Mouse (Mus musculus): ENCODE results near the gene Siah3. TPM values are rescaled to one million over a fixed set of nuclear protein-coding genes. Genes with fewer than 3 reads are reported as not detected.

The Siah3 gene
- total RNA-seq, 1 experiment from 2014 or later: not detected

DNA sequence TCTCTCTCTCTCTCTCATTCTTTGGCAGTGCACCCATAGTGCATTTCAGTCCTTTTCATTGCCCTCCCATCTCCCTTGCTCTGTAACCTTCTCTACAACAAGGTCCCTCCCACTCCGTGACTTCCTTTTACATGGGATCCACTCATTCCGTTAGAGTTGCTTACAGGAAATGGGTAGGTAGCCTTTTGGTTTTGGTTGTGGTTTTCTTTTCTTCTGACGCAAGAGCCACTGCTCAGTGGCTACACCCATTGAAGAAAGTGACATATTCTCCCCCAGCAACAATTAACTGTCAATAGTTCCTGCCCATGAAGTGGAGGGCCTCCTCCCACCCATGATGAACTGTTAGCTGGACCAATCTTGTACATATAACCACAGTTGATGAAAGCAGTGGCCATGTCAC lies 60.4 kb downstream of the Siah3 start:
- peak; percentile 91 for ATAC-seq (ENCODE audit: extremely low read depth, insufficient number of reproducible peaks, low FRiP score, poor library complexity, severe bottlenecking)

DNA sequence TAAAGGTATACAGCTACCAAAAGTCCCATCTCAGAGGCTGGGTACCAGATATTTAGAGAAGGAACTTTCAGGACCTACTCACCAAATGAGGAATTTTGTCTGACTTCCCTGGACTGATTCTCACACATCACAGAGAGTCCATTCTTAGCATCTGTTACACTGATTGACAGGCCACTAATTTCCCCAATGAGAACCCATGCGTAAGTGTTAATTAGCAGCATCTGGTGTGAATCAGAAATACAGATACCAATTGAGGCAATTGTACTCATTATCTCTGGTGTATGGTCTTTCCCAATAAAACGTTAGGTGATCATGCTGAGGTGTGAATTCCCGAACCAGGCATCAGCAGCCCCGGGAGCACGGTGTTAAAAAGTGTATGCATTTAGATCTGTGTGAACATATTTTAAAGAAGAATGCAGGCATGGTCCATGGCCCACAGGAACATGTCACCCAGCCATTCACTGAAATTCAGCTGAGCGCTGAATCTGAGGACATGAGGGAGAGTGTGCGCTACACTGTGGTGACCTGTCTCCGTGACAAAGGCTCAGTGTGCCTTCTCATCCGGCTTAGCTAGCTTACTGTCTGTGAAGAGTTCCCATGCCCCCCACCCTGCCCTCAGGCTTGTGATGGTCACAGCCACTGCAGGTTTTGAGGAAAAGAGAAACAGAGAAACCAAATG lies 61.3 kb downstream of the Siah3 start:
- no peak for ATAC-seq (ENCODE audit: extremely low read depth, insufficient number of reproducible peaks, low FRiP score, poor library complexity, severe bottlenecking)

DNA sequence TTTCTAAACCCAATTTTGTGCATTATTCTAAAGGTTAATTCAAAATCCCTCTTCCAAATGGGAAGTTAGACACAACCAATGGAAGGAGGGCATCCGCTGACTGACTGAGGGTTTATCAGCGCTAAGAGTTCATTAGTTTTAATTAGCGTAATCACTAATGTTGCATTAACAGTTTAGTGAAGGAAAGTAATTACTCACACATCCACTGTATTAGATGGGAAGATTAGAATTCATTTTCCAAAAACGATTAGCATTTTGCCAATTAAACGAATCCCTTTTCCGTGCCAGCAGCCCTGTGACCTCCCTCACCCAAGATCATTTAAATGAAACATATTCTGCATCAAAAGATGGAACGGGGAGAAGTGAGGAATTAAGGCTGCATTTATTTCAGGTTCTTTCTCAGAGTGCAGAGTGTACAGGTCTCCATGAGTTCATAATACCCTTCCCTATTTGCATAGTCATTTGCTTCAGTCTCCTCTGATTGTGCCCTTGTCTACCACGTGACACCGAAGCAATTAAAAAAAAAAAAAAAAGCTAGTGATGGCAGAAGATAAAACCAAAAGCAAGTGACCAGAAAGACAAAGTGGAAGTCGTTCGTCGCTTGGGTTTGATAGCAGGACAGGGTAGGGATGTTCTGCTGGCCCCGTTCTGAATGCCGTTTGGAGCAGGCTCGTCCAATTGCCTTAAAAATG lies 62.6 kb downstream of the Siah3 start:
- no peak for ATAC-seq (ENCODE audit: extremely low read depth, insufficient number of reproducible peaks, low FRiP score, poor library complexity, severe bottlenecking)

DNA sequence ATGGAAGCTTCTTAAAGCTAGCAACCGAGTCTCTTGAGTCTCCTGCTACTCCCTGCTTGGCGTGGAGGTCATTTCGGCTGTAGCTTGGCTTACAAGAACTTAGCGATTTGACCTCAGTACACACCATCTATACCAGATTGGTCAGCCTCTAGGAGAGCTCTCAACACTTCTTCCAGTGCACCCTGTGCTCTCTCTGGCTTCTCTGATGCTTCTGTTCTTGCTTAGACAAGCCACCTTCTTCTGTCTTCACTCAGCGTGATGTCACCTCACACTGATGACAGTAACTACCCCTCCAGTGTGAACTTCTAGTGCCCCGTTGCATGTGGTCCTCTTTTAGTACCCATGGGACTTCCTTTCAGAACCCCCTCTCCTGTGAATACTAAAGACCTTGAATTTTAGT lies 63.1 kb downstream of the Siah3 start:
- ATAC-seq (ENCODE audit: extremely low read depth, insufficient number of reproducible peaks, low FRiP score, poor library complexity, severe bottlenecking): no peak

DNA sequence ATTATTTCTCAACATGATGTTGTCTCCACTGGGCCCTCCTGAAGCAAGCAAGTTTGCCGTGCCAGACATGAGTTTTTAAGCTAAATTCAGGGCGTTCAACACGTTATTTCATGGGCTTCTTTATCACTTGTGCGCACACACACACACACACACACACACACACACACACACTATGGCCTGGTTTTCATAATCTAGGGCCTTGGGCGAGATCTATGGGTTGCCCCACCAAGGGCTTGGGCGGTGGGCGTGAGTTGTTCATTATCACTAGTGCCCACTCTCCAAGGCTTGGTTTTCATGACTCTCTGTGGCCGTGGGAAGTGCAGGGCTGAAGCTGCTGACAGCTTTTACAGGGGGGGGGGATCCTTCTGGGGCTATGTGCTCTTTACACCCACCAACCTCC lies 63.9 kb downstream of the Siah3 start:
- no peak for ATAC-seq (ENCODE audit: extremely low read depth, insufficient number of reproducible peaks, low FRiP score, poor library complexity, severe bottlenecking)

DNA sequence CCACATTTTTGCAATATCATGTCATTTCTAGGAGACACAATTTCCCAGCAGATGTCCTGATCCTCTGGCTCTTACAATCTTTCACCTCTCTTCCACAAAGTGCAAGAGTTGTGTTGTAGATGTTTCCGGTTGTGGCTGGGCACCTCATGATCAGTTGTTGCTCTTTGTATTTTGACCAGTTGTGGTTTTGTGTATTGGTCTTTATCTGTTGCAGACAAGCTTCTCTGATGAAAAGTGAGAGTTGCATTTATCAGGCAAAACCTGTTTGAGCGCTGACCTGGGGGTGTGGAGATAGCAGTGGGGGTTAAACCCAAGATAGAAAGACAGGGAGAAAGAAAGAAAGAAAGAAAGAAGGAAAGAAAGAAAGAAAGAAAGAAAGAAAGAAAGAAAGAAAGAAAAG lies 68.9 kb downstream of the Siah3 start:
- ATAC-seq (ENCODE audit: extremely low read depth, insufficient number of reproducible peaks, low FRiP score, poor library complexity, severe bottlenecking): no peak

DNA sequence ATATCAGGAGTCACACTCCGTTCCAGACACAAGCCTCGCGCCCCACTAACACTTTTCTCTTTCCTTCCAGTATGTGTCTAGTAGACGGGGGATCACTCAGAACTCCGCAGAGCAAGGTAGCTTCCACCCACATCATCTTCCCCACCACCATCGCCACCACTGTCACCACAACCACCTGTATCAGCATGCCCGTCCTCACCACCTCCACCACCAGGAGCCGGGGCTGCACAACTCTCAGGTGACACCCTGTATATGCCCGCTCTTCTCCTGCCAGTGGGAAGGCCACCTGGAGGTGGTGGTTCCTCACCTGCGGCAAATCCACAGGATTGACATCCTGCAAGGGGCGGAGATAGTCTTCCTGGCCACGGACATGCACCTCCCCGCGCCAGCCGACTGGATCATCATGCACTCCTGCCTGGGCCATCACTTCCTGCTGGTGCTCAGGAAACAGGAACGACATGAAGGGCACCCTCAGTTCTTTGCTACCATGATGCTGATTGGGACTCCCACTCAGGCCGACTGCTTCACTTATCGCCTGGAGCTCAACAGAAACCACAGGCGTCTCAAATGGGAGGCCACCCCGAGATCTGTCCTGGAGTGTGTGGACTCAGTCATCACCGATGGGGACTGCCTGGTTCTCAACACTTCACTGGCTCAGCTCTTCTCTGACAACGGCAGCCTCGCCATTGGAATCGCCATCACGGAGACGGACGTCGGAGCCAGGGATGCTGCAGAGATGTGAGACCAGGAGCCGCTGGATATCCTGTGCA lies 69.8 kb downstream of the Siah3 start:
- no peak for ATAC-seq (ENCODE audit: extremely low read depth, insufficient number of reproducible peaks, low FRiP score, poor library complexity, severe bottlenecking)

DNA sequence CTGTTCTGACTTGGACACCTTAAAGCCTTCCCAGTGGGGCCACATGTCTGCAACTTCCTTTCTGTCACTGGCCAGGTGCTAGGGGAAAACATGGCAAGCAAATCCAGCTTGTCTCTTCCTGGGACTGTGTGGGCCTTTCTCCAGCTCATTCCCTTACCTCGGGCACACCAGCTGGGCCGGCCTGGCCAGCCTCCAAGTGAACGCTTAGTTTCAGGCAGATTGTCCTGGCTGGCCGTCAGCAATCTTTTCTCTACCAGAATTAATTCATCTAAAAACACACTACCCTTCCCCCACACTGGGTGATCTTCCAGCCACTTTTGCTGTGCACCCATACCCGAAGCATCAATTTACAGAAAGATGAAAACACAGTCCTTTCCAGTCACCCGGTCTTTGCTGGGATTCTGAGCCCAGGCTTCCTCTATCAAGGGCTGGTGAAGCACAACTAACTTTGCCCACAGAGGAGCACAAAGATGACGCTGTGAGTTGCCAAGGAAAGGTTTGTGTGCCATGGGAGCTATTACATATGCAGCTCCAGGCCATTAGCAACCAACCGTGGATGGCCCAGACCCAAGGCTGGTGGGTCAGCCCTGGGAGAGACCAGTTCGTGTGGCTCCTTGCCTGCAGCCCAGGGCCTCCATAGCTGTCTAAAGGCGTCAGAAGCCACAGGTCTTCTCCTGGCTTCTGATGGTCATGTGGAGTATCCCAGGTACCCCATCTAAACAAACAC lies 71.8 kb downstream of the Siah3 start:
- ATAC-seq (ENCODE audit: extremely low read depth, insufficient number of reproducible peaks, low FRiP score, poor library complexity, severe bottlenecking): no peak

DNA sequence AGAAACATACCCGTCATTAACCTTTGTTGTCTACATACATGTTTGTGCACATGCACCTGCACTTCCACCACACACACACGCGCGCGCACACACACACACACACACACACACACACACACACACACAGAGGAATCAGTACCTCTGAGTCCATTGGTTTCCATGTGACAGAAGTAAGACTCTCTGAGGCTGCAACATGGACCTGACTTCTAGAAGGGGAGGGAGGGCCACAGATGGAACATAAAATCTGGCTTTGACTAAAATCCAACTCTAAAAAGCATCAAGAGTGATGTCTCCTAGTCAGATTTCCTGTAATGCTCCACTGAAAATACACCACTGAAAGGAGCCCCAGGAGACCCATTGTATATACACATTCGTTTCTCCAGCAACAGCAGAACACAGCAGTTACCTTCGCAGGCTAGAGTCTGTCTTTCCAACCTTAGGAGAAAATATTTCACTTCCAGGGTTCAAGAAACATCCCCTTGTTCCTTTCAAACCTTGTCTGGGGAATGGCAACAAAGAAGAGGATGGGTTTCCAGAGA lies 75.1 kb downstream of the Siah3 start:
- no peak for ATAC-seq (ENCODE audit: extremely low read depth, insufficient number of reproducible peaks, low FRiP score, poor library complexity, severe bottlenecking)

DNA sequence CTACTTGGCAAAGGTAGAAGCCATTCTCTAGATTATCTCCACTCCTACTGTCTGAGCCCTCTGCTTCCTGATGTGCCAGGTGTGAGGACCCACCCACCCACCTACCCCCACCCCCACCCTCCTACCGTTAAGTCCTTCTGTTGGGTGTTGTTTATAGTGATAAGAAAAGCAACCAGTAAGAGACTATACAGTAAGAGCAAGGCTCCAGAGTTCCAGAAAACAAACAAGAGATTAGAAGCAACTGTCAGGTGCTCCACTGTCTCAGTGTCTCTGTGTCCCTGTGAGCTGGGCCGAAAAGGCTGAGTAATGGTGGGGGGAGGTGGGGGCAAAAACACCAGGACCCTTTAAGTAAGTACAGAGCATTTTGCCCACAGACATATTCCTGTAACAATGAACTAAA lies 83.4 kb downstream of the Siah3 start:
- no peak for ATAC-seq (ENCODE audit: extremely low read depth, insufficient number of reproducible peaks, low FRiP score, poor library complexity, severe bottlenecking)

DNA sequence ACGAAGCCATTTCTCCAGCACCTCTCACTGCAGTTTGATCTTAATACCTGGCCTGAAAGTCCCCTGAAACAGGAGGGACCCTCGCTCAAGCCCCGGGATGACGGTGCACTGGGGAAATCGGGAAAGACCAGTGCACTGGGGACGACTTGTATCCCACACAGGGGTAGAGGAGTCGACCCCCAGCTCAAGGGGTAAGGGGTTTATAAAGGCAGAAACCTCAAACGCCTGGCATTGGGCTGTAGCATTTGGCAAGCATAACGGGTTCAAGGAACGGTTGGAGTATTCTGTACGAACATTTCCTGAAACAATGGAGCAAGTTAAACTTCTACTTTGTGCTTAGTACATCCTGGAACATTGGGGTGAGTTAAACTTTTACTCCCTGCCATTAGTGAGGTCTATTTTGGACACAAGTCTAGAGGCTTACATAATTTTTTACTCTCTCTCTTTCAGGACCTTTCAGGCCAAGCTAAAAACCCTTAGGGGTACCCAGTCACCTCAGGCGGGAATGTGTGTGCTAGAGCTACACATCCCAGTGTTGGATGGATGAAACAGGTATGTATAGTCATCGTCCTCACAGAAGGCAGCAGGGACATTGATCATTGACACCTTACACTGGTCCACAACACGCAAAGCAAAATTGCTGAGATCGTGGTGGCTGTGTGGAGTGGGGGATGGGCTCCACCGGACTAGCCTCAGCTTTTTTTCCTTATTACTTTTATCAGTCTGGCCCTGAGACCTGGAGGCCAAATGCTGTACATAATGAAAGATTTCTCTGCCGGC lies 84.6 kb downstream of the Siah3 start:
- ATAC-seq (ENCODE audit: extremely low read depth, insufficient number of reproducible peaks, low FRiP score, poor library complexity, severe bottlenecking): no peak

DNA sequence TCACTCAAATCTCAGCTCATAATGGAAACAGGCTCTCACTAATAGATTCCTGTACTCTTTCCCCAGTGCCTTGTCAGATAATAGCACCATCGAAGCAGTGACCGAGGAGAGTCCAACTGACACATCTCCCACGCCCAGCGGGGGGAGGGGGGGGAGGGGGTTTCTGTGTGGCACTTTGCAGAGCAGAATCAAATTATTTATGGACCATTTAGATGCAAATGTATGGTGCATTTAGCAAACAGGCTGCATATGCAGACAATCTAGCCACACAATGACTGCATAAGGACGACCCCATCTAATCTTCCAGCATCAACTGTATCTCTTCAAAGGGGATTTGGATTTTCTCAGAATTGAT lies 85.2 kb downstream of the Siah3 start:
- ATAC-seq (ENCODE audit: extremely low read depth, insufficient number of reproducible peaks, low FRiP score, poor library complexity, severe bottlenecking): no peak

DNA sequence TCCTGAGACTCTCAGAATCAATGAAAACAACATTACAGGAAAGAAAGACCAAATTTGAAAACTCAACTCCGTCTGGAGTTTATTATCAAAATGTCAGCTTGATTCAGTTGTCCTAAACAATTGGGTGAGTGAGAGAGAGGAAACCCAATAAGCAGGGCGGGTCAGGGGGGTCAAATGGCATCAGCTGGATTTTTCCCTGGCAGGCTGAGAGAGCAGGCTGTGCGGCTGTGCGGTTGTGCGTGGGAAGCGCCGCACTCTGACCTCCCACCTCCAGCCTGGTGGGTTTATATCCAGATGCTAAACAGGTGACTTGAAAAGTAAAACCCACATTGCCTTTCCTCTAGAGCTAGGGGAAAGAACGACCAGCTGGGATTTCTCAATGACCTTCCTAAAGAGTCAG lies 85.9 kb downstream of the Siah3 start:
- ATAC-seq (ENCODE audit: extremely low read depth, insufficient number of reproducible peaks, low FRiP score, poor library complexity, severe bottlenecking): no peak

DNA sequence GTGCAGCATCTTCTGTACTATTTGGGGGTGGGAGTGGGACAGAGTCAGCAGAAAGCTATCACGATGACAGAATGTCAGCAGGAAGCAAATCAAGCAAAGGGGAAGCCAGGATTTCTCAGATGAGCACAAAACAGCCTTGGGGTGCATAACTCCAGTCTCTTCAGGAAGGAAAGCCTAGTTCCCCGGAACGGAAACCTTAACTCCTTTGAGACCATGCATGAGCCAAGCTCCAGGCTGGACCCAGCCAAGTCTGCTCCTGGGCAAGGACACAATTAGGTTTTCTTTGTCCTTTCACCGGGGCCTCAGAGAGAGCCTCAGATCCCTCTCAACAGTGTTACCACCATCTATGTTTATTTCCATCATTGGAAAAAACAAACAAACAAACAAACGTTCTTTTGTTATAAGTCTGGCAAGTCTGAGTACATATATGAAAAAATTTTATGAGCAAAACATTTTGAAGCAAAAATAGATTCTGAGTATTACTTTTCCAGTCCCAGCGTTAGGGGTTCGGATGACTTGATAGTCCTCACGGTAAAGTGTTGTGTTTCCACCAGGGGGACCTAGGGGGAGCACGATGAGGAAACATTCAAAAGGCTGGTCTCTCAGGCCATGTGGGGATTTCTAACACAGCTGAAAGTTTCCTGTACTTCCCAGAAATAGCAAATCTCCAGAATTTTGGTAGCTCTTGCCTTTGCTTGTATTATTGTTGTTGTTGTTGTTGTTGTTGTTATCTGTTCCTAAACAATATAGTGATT lies 106.0 kb downstream of the Siah3 start:
- ATAC-seq (ENCODE audit: extremely low read depth, insufficient number of reproducible peaks, low FRiP score, poor library complexity, severe bottlenecking): no peak

DNA sequence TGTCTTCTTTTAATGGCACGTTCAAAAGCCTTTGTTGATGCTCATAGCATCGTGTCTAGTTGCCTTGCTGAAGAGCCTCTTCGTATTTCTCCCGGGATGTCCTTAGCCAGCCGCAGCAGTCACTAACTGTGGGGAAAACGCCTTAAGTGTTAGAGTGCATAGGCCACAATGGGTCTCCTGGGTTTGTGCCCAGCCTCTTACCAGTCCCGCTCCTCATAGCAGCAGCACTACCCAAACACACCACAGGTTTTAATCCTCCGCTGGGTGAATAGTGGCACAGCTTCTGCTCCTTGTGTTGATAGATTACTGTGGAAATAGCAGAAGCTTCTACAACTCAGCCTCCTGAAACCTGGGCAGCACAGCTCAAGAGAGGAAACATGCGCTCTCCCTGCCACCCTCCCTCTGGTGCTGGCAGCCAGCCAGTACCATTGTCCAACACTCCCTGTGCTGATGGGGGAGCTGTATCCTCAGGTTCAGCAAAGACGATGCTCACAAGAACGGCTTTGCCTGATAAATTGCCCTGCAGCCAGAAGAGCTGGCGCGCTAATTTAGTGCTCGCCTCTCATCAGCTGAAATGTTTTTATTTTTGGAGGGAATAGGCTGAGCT lies 109.9 kb downstream of the Siah3 start:
- no peak for ATAC-seq (ENCODE audit: extremely low read depth, insufficient number of reproducible peaks, low FRiP score, poor library complexity, severe bottlenecking)

DNA sequence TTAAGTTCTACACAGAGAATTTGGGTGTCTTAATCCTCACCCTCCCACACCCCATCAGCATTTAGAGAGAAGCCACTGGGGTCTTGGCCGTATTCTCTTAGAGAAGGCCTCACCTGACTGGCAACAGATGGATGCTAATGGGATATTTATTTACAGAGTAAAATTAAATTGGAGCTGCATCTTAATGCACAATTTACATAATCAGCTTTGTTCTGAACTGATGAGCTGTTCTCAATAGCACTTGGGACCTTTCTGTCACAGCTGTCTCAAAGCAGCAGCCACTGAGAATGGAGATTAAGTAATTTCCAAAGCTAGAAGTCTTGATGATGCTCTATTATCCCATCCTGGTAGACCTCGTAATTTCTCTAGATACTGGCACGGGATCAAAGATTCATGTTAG lies 110.5 kb downstream of the Siah3 start:
- ATAC-seq (ENCODE audit: extremely low read depth, insufficient number of reproducible peaks, low FRiP score, poor library complexity, severe bottlenecking): no peak

DNA sequence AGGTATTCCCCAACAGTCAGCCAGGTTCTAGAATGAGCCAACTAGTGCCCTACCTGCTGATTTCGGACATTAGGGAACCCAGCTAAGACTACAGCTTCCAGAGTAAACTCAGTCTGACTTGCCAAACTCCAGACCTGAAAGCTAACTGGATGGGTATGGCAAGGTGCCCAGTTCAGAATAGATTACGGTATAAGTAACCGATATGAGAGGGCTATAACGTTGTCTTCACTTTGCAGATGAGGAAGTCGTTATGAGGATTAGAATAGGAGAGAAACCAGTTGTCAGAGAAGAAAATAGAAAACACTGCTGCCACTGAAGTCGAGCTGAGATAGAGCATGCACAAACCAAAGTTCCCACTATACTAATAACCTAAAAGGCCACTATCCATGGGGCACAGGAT lies 123.2 kb downstream of the Siah3 start:
- no peak for ATAC-seq (ENCODE audit: extremely low read depth, insufficient number of reproducible peaks, low FRiP score, poor library complexity, severe bottlenecking)

Data from neutrophil, adult 5-6 weeks (primary cell).